Comparison of ENCODE assay signal across 21 mouse cellular contexts in genomic region chr9:66884609-66885008, GRCm38 (mm10).
"Had no signal": no experiment of that assay in that cellular context is flagged by ENCODE, and none has a peak within 500 bp of the region (broad histone marks: within the 10 kb centered on the region; RNA-seq: fewer than 3 reads in every experiment).

No protein-coding gene starts in this region.

- H3K9ac ChIP-seq: liver, embryonic 12.5 days; liver, embryonic 15.5 days; lung, embryonic 15.5 days; midbrain, embryonic 13.5 days; neural tube, embryonic 13.5 days; neural tube, embryonic 15.5 days had no signal

- DNase-seq: lung, adult 18-20 months; lung, postnatal 14 days; lung, postnatal 36 days; retina, postnatal 1 day; right cerebral cortex, adult 18-20 months; right cerebral cortex, postnatal 25 days; right cerebral cortex, postnatal 4 days; spleen, adult 18-20 months; thymus, adult 2 months; thymus, postnatal 25 days; thymus, postnatal 4 days had no signal

- H3K27ac ChIP-seq: liver, embryonic 12.5 days; liver, embryonic 15.5 days; lung, embryonic 15.5 days; midbrain, embryonic 10.5 days; midbrain, embryonic 13.5 days; neural tube, embryonic 13.5 days; neural tube, embryonic 15.5 days had no signal

- H3K4me2 ChIP-seq: liver, embryonic 12.5 days; liver, embryonic 15.5 days; lung, embryonic 15.5 days; midbrain, embryonic 13.5 days; neural tube, embryonic 13.5 days; neural tube, embryonic 15.5 days had no signal

- ATAC-seq: liver, embryonic 12.5 days; lung, postnatal 0 days; midbrain, embryonic 13.5 days; midbrain, embryonic 16.5 days had no signal

- H3K9me3 ChIP-seq: liver, embryonic 12.5 days; liver, embryonic 15.5 days; lung, embryonic 15.5 days; midbrain, embryonic 10.5 days; midbrain, embryonic 13.5 days; neural tube, embryonic 13.5 days; neural tube, embryonic 15.5 days had no signal

- H3K27me3 ChIP-seq: liver, embryonic 12.5 days; liver, embryonic 15.5 days; lung, embryonic 15.5 days; midbrain, embryonic 13.5 days; neural tube, embryonic 13.5 days; neural tube, embryonic 15.5 days had no signal

- H3K4me3 ChIP-seq: liver, embryonic 12.5 days; liver, embryonic 15.5 days; lung, embryonic 15.5 days; midbrain, embryonic 10.5 days; midbrain, embryonic 13.5 days; myocyte; neural tube, embryonic 13.5 days; neural tube, embryonic 15.5 days had no signal

- H3K36me3 ChIP-seq: lung, embryonic 15.5 days; midbrain, embryonic 10.5 days; midbrain, embryonic 13.5 days; neural tube, embryonic 13.5 days; neural tube, embryonic 15.5 days had no signal
